Mouse (Mus musculus): Measurements from ENCODE around the gene Fam57b.
A peak's percentile ranks its signal among the peaks of the same experiment; 100 is the strongest.
"Not testable (repeated sequence)": the region's sequence is repeated elsewhere in the genome, so short reads cannot be mapped to it uniquely, and the experiment has no call there.

Gene Fam57b

GRCm38 (mm10) chr7:126778147-126778546 is 19.3 kb upstream of the Fam57b start:
- no peak for DNase-seq (ENCODE audit: inconsistent ontology term)

GRCm38 (mm10) chr7:126779101-126779500 is 18.4 kb upstream of the Fam57b start:
- not testable (repeated sequence) for DNase-seq (ENCODE audit: inconsistent ontology term)

- DNase-seq (ENCODE audit: inconsistent ontology term), result peak; percentile 87
Measured at GRCm38 (mm10) chr7:126779983-126780970, 17.2 kb upstream of the Fam57b start.

- no peak for DNase-seq (ENCODE audit: inconsistent ontology term)
Measured at GRCm38 (mm10) chr7:126780971-126781635, 16.4 kb upstream of the Fam57b start, which contains the start of gene Tbx6. Tbx6 (plus strand) TSS chr7:126781483.

GRCm38 (mm10) chr7:126781661-126782370 is 15.7 kb upstream of the Fam57b start:
- DNase-seq (ENCODE audit: inconsistent ontology term), result no peak

GRCm38 (mm10) chr7:126782693-126783092 is 14.8 kb upstream of the Fam57b start:
- DNase-seq (ENCODE audit: inconsistent ontology term), result no peak

- DNase-seq (ENCODE audit: inconsistent ontology term), result no peak
Measured at GRCm38 (mm10) chr7:126784469-126784868, 13.0 kb upstream of the Fam57b start.

GRCm38 (mm10) chr7:126785056-126785455 is 12.4 kb upstream of the Fam57b start:
- DNase-seq (ENCODE audit: inconsistent ontology term), result no peak

GRCm38 (mm10) chr7:126786142-126786541 is 11.3 kb upstream of the Fam57b start:
- DNase-seq (ENCODE audit: inconsistent ontology term), result no peak

- DNase-seq (ENCODE audit: inconsistent ontology term), result no peak
Measured at GRCm38 (mm10) chr7:126789141-126789540, 8.3 kb upstream of the Fam57b start.

GRCm38 (mm10) chr7:126791851-126792720 is 5.4 kb upstream of the Fam57b start, which contains the start of gene Ppp4c:
Ppp4c (minus strand) TSS chr7:126792496.
- DNase-seq (ENCODE audit: inconsistent ontology term), result peak; percentile 98

GRCm38 (mm10) chr7:126792721-126793443 is 4.6 kb upstream of the Fam57b start:
- no peak for DNase-seq (ENCODE audit: inconsistent ontology term)

GRCm38 (mm10) chr7:126793456-126794270 is 3.8 kb upstream of the Fam57b start:
- no peak for DNase-seq (ENCODE audit: inconsistent ontology term)

GRCm38 (mm10) chr7:126794271-126794605 is 3.2 kb upstream of the Fam57b start:
- no peak for DNase-seq (ENCODE audit: inconsistent ontology term)

GRCm38 (mm10) chr7:126795387-126796317 is 1.8 kb upstream of the Fam57b start:
- no peak for DNase-seq (ENCODE audit: inconsistent ontology term)

- no peak for DNase-seq (ENCODE audit: inconsistent ontology term)
Measured at GRCm38 (mm10) chr7:126796350-126796932, 1.0 kb upstream of the Fam57b start.

GRCm38 (mm10) chr7:126798127-126799049 is 920 bp downstream of the Fam57b start:
- no peak for DNase-seq (ENCODE audit: inconsistent ontology term)
